Mouse (Mus musculus) E14TG2a.4 (cell line): ENCODE measurements around the gene Spata13.

Experiments
- H3K27me3 ChIP-seq: 2 replicates; pipeline ENCODE4 v1.6.1; 2014; ENCODE audit warnings: low read length, control low read depth; ENCODE audit not compliant: insufficient read depth
- H3K36me3 ChIP-seq: 2 replicates; pipeline ENCODE4 v1.6.1; 2014; ENCODE audit warnings: low read length, control low read depth; ENCODE audit not compliant: insufficient read depth
- H3K4me1 ChIP-seq: replicated peaks from 2 replicates; pipeline ENCODE4 v1.6.1; 2014; ENCODE audit warnings: low read depth, low read length, control low read depth
- H3K4me3 ChIP-seq: replicated peaks from 2 replicates; pipeline ENCODE4 v1.5.1; 2014; ENCODE audit warnings: mild to moderate bottlenecking, low read length
- H3K9me3 ChIP-seq: 2 replicates; pipeline ENCODE4 v1.6.1; 2014; ENCODE audit warnings: low read length, control low read depth
- CTCF ChIP-seq: conservative IDR thresholded peaks from 2 replicates; pipeline ENCODE4 v1.5.1; 2014; ENCODE audit warnings: low read length
- NANOG ChIP-seq: IDR thresholded peaks from 2 replicates; pipeline ENCODE4 v1.6.1; 2014; ENCODE audit warnings: borderline replicate concordance, low read length, mixed read lengths
- POU5F1 ChIP-seq: IDR thresholded peaks from 2 replicates; pipeline ENCODE4 v1.6.1; 2014; ENCODE audit warnings: low read length, borderline replicate concordance

The Spata13 gene

GRCm38 (mm10) chr14:60805871-60806270, 172.1 kb downstream of the Spata13 start:
- Histone ChIP-seq H3K36me3 (peaks cover 57% of the 10 kb centered on the region), H3K4me1 (peaks cover 15% of the 10 kb centered on the region), H3K9me3 (no peaks in the 10 kb centered on the region), H3K4me3 (no peak overlapping the region), H3K27me3 (no peaks in the 10 kb centered on the region)
- TF ChIP-seq POU5F1: no peak
- TF ChIP-seq NANOG: no peak
- no peak for TF ChIP-seq CTCF

- H3K4me3 ChIP-seq: no peak overlapping the region
- peaks cover 15% of the 10 kb centered on the region for H3K4me1 ChIP-seq
- no peaks in the 10 kb centered on the region for H3K27me3 ChIP-seq
- H3K36me3 ChIP-seq: peaks cover 54% of the 10 kb centered on the region
- TF ChIP-seq CTCF (no peak), POU5F1 (no peak), NANOG (no peak)
- H3K9me3 ChIP-seq: no peaks in the 10 kb centered on the region
Measured at GRCm38 (mm10) chr14:60806891-60807344, 173.1 kb downstream of the Spata13 start.

GRCm38 (mm10) chr14:60809881-60810280, 176.1 kb downstream of the Spata13 start:
- Histone ChIP-seq H3K36me3 (peaks cover 40% of the 10 kb centered on the region), H3K4me1 (peaks cover 4% of the 10 kb centered on the region), H3K9me3 (no peaks in the 10 kb centered on the region), H3K4me3 (no peak overlapping the region), H3K27me3 (no peaks in the 10 kb centered on the region)
- TF ChIP-seq POU5F1 (no peak), NANOG (no peak), CTCF (no peak)

GRCm38 (mm10) chr14:60811547-60811946, 177.7 kb downstream of the Spata13 start:
- Histone ChIP-seq H3K4me1 (peaks cover 4% of the 10 kb centered on the region; the same call in 1 of the 2 replicates), H3K27me3 (no peaks in the 10 kb centered on the region), H3K36me3 (peaks cover 37% of the 10 kb centered on the region), H3K9me3 (no peaks in the 10 kb centered on the region), H3K4me3 (no peak overlapping the region)
- TF ChIP-seq POU5F1: no peak
- no peak for TF ChIP-seq CTCF
- no peak for TF ChIP-seq NANOG
